8 mouse cellular contexts compared by ENCODE assay signal in genomic region chr11:75537491-75538183, GRCm38 (mm10). TPM values are rescaled to one million over a fixed set of nuclear protein-coding genes. Genes with fewer than 3 reads are reported as not detected.
DNase-seq lines count a peak whose midpoint lies in the region; ATAC-seq and TF ChIP-seq lines count a peak whose summit lies in the region.

No protein-coding gene starts in this region.

- no peak overlapping the region for H3K27ac ChIP-seq in midbrain, embryonic 11.5 days (ENCODE audit: low read depth, low read length)
- H3K27ac ChIP-seq in midbrain, postnatal 0 days (ENCODE audit: low read depth, low read length), result no peak overlapping the region
- H3K27ac ChIP-seq in embryonic facial prominence, embryonic 12.5 days, result 0 out of 2 replicates have a peak overlapping the region, but pooled peaks have one; percentile 48
- H3K27ac ChIP-seq in intestine, postnatal 0 days (ENCODE audit: low read depth, low read length), result peak overlapping the region; percentile 50; the same call in 1 of the 2 replicates
- no peak overlapping the region for H3K27ac ChIP-seq in neural tube, embryonic 12.5 days

- no peak overlapping the region for H3K4me3 ChIP-seq in midbrain, embryonic 11.5 days (ENCODE audit: low read depth, low read length)
- no peak overlapping the region for H3K4me3 ChIP-seq in midbrain, postnatal 0 days (ENCODE audit: low read depth, low read length)
- no peak overlapping the region for H3K4me3 ChIP-seq in embryonic facial prominence, embryonic 12.5 days
- no peak overlapping the region for H3K4me3 ChIP-seq in intestine, postnatal 0 days (ENCODE audit: low read depth, low read length)
- no peak overlapping the region for H3K4me3 ChIP-seq in neural tube, embryonic 12.5 days

- no peaks in the 10 kb centered on the region; the same call in 1 of the 2 replicates for H3K4me1 ChIP-seq in midbrain, embryonic 11.5 days (ENCODE audit: control insufficient read depth, insufficient read depth, low read length)
- H3K4me1 ChIP-seq in midbrain, postnatal 0 days (ENCODE audit: insufficient read depth, low read length), result peaks cover 19% of the 10 kb centered on the region
- H3K4me1 ChIP-seq in embryonic facial prominence, embryonic 12.5 days, result peaks cover 15% of the 10 kb centered on the region
- peaks cover 11% of the 10 kb centered on the region; the same call in 1 of the 2 replicates for H3K4me1 ChIP-seq in intestine, postnatal 0 days (replicated peaks; ENCODE audit: control insufficient read depth, insufficient read depth, low read length)
- peaks cover 39% of the 10 kb centered on the region for H3K4me1 ChIP-seq in neural tube, embryonic 12.5 days

- H3K27me3 ChIP-seq in midbrain, embryonic 11.5 days (ENCODE audit: control insufficient read depth, insufficient read depth, low read length), result no peaks in the 10 kb centered on the region
- H3K27me3 ChIP-seq in midbrain, postnatal 0 days (ENCODE audit: insufficient read depth, low read length), result no peaks in the 10 kb centered on the region
- H3K27me3 ChIP-seq in embryonic facial prominence, embryonic 12.5 days, result no peaks in the 10 kb centered on the region
- no peaks in the 10 kb centered on the region for H3K27me3 ChIP-seq in intestine, postnatal 0 days (replicated peaks; ENCODE audit: control insufficient read depth, insufficient read depth, low read length)
- H3K27me3 ChIP-seq in neural tube, embryonic 12.5 days (replicated peaks), result no peaks in the 10 kb centered on the region

- peak overlapping the region; percentile 24; the same call in 1 of the 2 replicates for H3K9ac ChIP-seq in midbrain, embryonic 11.5 days (ENCODE audit: low read length)
- H3K9ac ChIP-seq in midbrain, postnatal 0 days (replicated peaks; ENCODE audit: low read length, poor library complexity, severe bottlenecking), result no peak overlapping the region
- H3K9ac ChIP-seq in embryonic facial prominence, embryonic 12.5 days, result 0 out of 2 replicates have a peak overlapping the region, but pooled peaks have one; percentile 1
- no peak overlapping the region for H3K9ac ChIP-seq in intestine, postnatal 0 days (ENCODE audit: low read depth, low read length)
- H3K9ac ChIP-seq in neural tube, embryonic 12.5 days, result 0 out of 2 replicates have a peak overlapping the region, but pooled peaks have one; percentile 14

- DNase-seq in midbrain, embryonic 11.5 days (ENCODE audit: low spot score, missing footprints), result no peak
- no peak for DNase-seq in midbrain, postnatal 0 days (ENCODE audit: low spot score)
- DNase-seq in ovary, adult 18-20 months (ENCODE audit: low spot score), result no peak
- no peak for DNase-seq in Muller cell, postnatal 12 days (ENCODE audit: inconsistent ontology term)
- DNase-seq in left cerebral cortex, adult 18-20 months (ENCODE audit: low spot score in 2 of 2), result no peak

- H3K36me3 ChIP-seq in midbrain, embryonic 11.5 days (ENCODE audit: control insufficient read depth, insufficient read depth, low read length), result no peaks in the 10 kb centered on the region
- H3K36me3 ChIP-seq in midbrain, postnatal 0 days (ENCODE audit: insufficient read depth, low read length), result no peaks in the 10 kb centered on the region
- no peaks in the 10 kb centered on the region for H3K36me3 ChIP-seq in embryonic facial prominence, embryonic 12.5 days
- peaks cover 6% of the 10 kb centered on the region for H3K36me3 ChIP-seq in intestine, postnatal 0 days (ENCODE audit: control insufficient read depth, insufficient read depth)
- H3K36me3 ChIP-seq in neural tube, embryonic 12.5 days, result 0 out of 2 replicates have a peak, but pooled peaks cover 5% of the 10 kb centered on the region

- no peak overlapping the region for H3K4me2 ChIP-seq in midbrain, embryonic 11.5 days
- no peak overlapping the region for H3K4me2 ChIP-seq in midbrain, postnatal 0 days (ENCODE audit: low read depth, low read length, poor library complexity, severe bottlenecking)
- H3K4me2 ChIP-seq in embryonic facial prominence, embryonic 12.5 days (replicated peaks), result no peak overlapping the region
- no peak overlapping the region for H3K4me2 ChIP-seq in intestine, postnatal 0 days (replicated peaks; ENCODE audit: low read depth)
- H3K4me2 ChIP-seq in neural tube, embryonic 12.5 days (replicated peaks), result no peak overlapping the region; the same call in 1 of the 2 replicates

- 52% methylated on average over 11 of the region's 11 CpGs for WGBS in midbrain, embryonic 11.5 days
- WGBS in midbrain, postnatal 0 days, result 42% methylated on average over 11 of the region's 11 CpGs
- WGBS in embryonic facial prominence, embryonic 12.5 days, result 41% methylated on average over 11 of the region's 11 CpGs
- WGBS in intestine, postnatal 0 days, result 69% methylated on average over 11 of the region's 11 CpGs
- WGBS in neural tube, embryonic 12.5 days, result 49% methylated on average over 11 of the region's 11 CpGs

- peak; percentile 35; the same call in 1 of the 2 replicates for ATAC-seq in midbrain, embryonic 11.5 days (ENCODE audit: low FRiP score)
- no peak for ATAC-seq in midbrain, postnatal 0 days (ENCODE audit: low FRiP score)
- ATAC-seq in embryonic facial prominence, embryonic 12.5 days (ENCODE audit: insufficient number of reproducible peaks, insufficient read depth, low FRiP score, low TSS enrichment), result no peak
- ATAC-seq in intestine, postnatal 0 days, result no peak
- ATAC-seq in neural tube, embryonic 12.5 days (ENCODE audit: low FRiP score, low read depth), result 0 out of 2 replicates have a peak, but pooled peaks have one; percentile 15

- no peaks in the 10 kb centered on the region for H3K9me3 ChIP-seq in midbrain, embryonic 11.5 days (ENCODE audit: control insufficient read depth, low read length)
- no peaks in the 10 kb centered on the region for H3K9me3 ChIP-seq in midbrain, postnatal 0 days (ENCODE audit: low read length)
- no peaks in the 10 kb centered on the region for H3K9me3 ChIP-seq in embryonic facial prominence, embryonic 12.5 days
- H3K9me3 ChIP-seq in intestine, postnatal 0 days (ENCODE audit: control insufficient read depth), result no peaks in the 10 kb centered on the region
- no peaks in the 10 kb centered on the region for H3K9me3 ChIP-seq in neural tube, embryonic 12.5 days

- TF ChIP-seq CTCF in midbrain, postnatal 0 days (IDR thresholded peaks at IDR 0.05), result no peak; the same call in 1 of the 2 replicates
- TF ChIP-seq CTCF in intestine, postnatal 0 days (IDR thresholded peaks at IDR 0.05; ENCODE audit: low read depth), result peak; percentile 43

RNA-seq across cellular contexts. Expression of gene Slc43a2, which starts 6.1 kb away (rescaled TPM):
- 3.3 and 3.7 TPM in 2 replicates for polyA plus RNA-seq in midbrain, embryonic 11.5 days (2014; fragmentation: Nextera tagmentation; extraction: Ambion mirVana)
- 34.3 and 34.5 TPM in 2 replicates for total RNA-seq in midbrain, postnatal 0 days (2014; rRNA removed)
- polyA plus RNA-seq in midbrain, postnatal 0 days (2015; fragmentation: Nextera tagmentation; extraction: Ambion mirVana), result 17.0 and 20.4 TPM in 2 replicates
- polyA plus RNA-seq in embryonic facial prominence, embryonic 12.5 days (2016; fragmentation: Nextera tagmentation; extraction: Ambion mirVana), result 6.3 and 7.4 TPM in 2 replicates
- polyA plus RNA-seq in intestine, postnatal 0 days (2015; fragmentation: Nextera tagmentation; extraction: Ambion mirVana), result 46.4 and 59.5 TPM in 2 replicates
- 14.2 and 17.1 TPM in 2 replicates for polyA plus RNA-seq in neural tube, embryonic 12.5 days (2016; fragmentation: Nextera tagmentation; extraction: Ambion mirVana)
- 10 to 100 TPM; 49.9 to 50.9 TPM for total RNA-seq in left cerebral cortex, adult 18-20 months (2021)

RNA-seq across cellular contexts. Expression of gene Scarf1, which starts 24.3 kb away (rescaled TPM):
- 2.9 and 3.4 TPM in 2 replicates for polyA plus RNA-seq in midbrain, embryonic 11.5 days (2014; fragmentation: Nextera tagmentation; extraction: Ambion mirVana)
- total RNA-seq in midbrain, postnatal 0 days (2014; rRNA removed), result 3.6 and 3.8 TPM in 2 replicates
- polyA plus RNA-seq in midbrain, postnatal 0 days (2015; fragmentation: Nextera tagmentation; extraction: Ambion mirVana), result 3.0 and 3.5 TPM in 2 replicates
- 6.5 and 7.0 TPM in 2 replicates for polyA plus RNA-seq in embryonic facial prominence, embryonic 12.5 days (2016; fragmentation: Nextera tagmentation; extraction: Ambion mirVana)
- 2.8 and 3.2 TPM in 2 replicates for polyA plus RNA-seq in intestine, postnatal 0 days (2015; fragmentation: Nextera tagmentation; extraction: Ambion mirVana)
- 4.9 and 5.8 TPM in 2 replicates for polyA plus RNA-seq in neural tube, embryonic 12.5 days (2016; fragmentation: Nextera tagmentation; extraction: Ambion mirVana)
- total RNA-seq in left cerebral cortex, adult 18-20 months (2021), result 1 to 10 TPM; 1.1 to 1.2 TPM

RNA-seq across cellular contexts. Expression of gene Rilp, which starts 27.7 kb away (rescaled TPM):
- 0.53 and 0.72 TPM in 2 replicates for polyA plus RNA-seq in midbrain, embryonic 11.5 days (2014; fragmentation: Nextera tagmentation; extraction: Ambion mirVana)
- total RNA-seq in midbrain, postnatal 0 days (2014; rRNA removed), result 5.7 and 7.0 TPM in 2 replicates
- 6.9 and 7.5 TPM in 2 replicates for polyA plus RNA-seq in midbrain, postnatal 0 days (2015; fragmentation: Nextera tagmentation; extraction: Ambion mirVana)
- 0.31 and 0.75 TPM in 2 replicates for polyA plus RNA-seq in embryonic facial prominence, embryonic 12.5 days (2016; fragmentation: Nextera tagmentation; extraction: Ambion mirVana)
- 6.8 and 6.9 TPM in 2 replicates for polyA plus RNA-seq in intestine, postnatal 0 days (2015; fragmentation: Nextera tagmentation; extraction: Ambion mirVana)
- polyA plus RNA-seq in neural tube, embryonic 12.5 days (2016; fragmentation: Nextera tagmentation; extraction: Ambion mirVana), result 0.52 and 0.76 TPM in 2 replicates
- total RNA-seq in left cerebral cortex, adult 18-20 months (2021), result 1 to 10 TPM; 1.6 to 1.8 TPM

RNA-seq across cellular contexts. Expression of gene Pitpna, which starts 50.3 kb away (rescaled TPM):
- polyA plus RNA-seq in midbrain, embryonic 11.5 days (2014; fragmentation: Nextera tagmentation; extraction: Ambion mirVana), result 87.9 and 90.7 TPM in 2 replicates
- total RNA-seq in midbrain, postnatal 0 days (2014; rRNA removed), result 105 and 108 TPM in 2 replicates
- polyA plus RNA-seq in midbrain, postnatal 0 days (2015; fragmentation: Nextera tagmentation; extraction: Ambion mirVana), result 91.7 and 106 TPM in 2 replicates
- polyA plus RNA-seq in embryonic facial prominence, embryonic 12.5 days (2016; fragmentation: Nextera tagmentation; extraction: Ambion mirVana), result 96.0 TPM in 2 replicates
- 160 and 161 TPM in 2 replicates for polyA plus RNA-seq in intestine, postnatal 0 days (2015; fragmentation: Nextera tagmentation; extraction: Ambion mirVana)
- polyA plus RNA-seq in neural tube, embryonic 12.5 days (2016; fragmentation: Nextera tagmentation; extraction: Ambion mirVana), result 134 and 140 TPM in 2 replicates
- 100 to 1,000 TPM; 330 to 343 TPM for total RNA-seq in left cerebral cortex, adult 18-20 months (2021)

RNA-seq across cellular contexts. Expression of gene Prpf8, which starts 51.0 kb away (rescaled TPM):
- 94.9 and 100.0 TPM in 2 replicates for polyA plus RNA-seq in midbrain, embryonic 11.5 days (2014; fragmentation: Nextera tagmentation; extraction: Ambion mirVana)
- total RNA-seq in midbrain, postnatal 0 days (2014; rRNA removed), result 121 and 129 TPM in 2 replicates
- polyA plus RNA-seq in midbrain, postnatal 0 days (2015; fragmentation: Nextera tagmentation; extraction: Ambion mirVana), result 25.7 and 27.6 TPM in 2 replicates
- polyA plus RNA-seq in embryonic facial prominence, embryonic 12.5 days (2016; fragmentation: Nextera tagmentation; extraction: Ambion mirVana), result 74.2 and 76.5 TPM in 2 replicates
- polyA plus RNA-seq in intestine, postnatal 0 days (2015; fragmentation: Nextera tagmentation; extraction: Ambion mirVana), result 15.4 and 15.5 TPM in 2 replicates
- 68.3 and 69.2 TPM in 2 replicates for polyA plus RNA-seq in neural tube, embryonic 12.5 days (2016; fragmentation: Nextera tagmentation; extraction: Ambion mirVana)
- 100 to 1,000 TPM; 128 to 134 TPM for total RNA-seq in left cerebral cortex, adult 18-20 months (2021)

Comparison
In these comparisons a context has a peak if more than half of its experiments do, and no peak if none do; other contexts are left out.
1. ATAC-seq: peak in midbrain, embryonic 11.5 days (single experiment) and neural tube, embryonic 12.5 days (single experiment); none in midbrain, postnatal 0 days (single experiment), embryonic facial prominence, embryonic 12.5 days (single experiment) and intestine, postnatal 0 days (single experiment).
2. H3K9ac ChIP-seq: peak in midbrain, embryonic 11.5 days (single experiment), embryonic facial prominence, embryonic 12.5 days (single experiment) and neural tube, embryonic 12.5 days (single experiment); none in midbrain, postnatal 0 days (single experiment) and intestine, postnatal 0 days (single experiment).
3. H3K27ac ChIP-seq: peak in embryonic facial prominence, embryonic 12.5 days (single experiment) and intestine, postnatal 0 days (single experiment); none in midbrain, embryonic 11.5 days (single experiment), midbrain, postnatal 0 days (single experiment) and neural tube, embryonic 12.5 days (single experiment).